Mouse (Mus musculus): ENCODE results near the gene Csf2. TPM values are rescaled to one million over a fixed set of nuclear protein-coding genes. Genes with fewer than 3 reads are reported as not detected.

Gene Csf2
- total RNA-seq, 2 experiments from 2014 or later = not detected

DNA sequence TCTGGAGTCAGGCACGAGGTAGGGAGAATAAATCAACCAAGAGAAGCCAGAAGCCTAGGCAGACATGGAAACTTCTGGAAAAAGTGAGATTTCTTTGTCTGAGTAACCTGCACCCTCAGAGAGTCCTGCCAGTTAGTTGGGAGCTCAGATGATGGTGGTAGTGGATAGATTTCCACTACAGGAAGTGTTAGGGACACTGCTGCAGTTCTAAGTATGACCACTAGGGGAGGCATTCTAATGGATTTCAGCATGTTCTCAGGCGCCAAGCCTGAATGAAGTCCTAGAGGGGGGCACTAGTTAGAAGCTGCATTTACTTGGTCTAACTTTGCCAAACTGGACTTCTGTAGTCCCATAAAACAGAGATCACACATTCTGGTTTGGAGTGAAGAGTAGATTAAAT, 15.1 kb upstream of the Csf2 start:
- peak; percentile 95 for TF ChIP-seq CTCF (IDR thresholded peaks at IDR 0.05)
- intact Hi-C loops (cut with DNase I) = no loop called here
- DNase-seq (ENCODE audit: extremely low spot score in 1 of 2, low spot score in 2 of 2) = peak; percentile 29 to 38
- H3K4me3 ChIP-seq = no peak overlapping the region
- no peak overlapping the region for H3K27ac ChIP-seq

DNA sequence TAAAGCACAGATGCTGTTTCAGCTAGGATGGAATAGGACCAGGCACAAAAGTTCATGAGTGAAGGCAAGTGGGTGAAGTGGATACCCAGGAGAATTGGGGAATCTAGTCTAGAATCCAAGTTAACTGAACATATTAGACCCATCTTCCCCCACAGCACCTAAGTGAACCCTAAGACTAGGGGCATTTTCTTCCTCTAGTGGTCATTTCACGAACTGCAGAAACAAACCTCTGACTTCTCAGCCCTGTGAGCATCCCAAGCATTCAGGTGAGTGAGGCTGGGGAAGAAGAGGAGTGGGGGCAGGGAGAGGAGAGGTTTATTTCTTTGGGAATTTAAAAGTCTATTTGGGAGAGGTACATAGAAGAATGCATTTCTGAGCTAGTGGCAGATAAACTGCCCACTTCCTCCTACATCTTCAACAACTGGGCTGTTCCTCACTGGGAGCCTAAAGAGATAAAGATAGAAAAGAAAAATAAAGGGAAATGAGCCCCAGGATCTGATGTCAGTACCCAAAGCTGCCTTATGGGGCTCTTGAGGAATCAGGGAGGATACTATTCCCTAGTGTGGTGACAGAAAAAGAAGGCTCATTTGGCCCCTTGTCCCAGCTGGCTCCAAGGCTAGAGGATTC, 14.1 kb upstream of the Csf2 start:
- H3K27ac ChIP-seq = no peak overlapping the region
- TF ChIP-seq CTCF (IDR thresholded peaks at IDR 0.05) = peak; percentile 42
- no peak for DNase-seq (ENCODE audit: extremely low spot score in 1 of 2, low spot score in 2 of 2)
- H3K4me3 ChIP-seq = no peak overlapping the region
- intact Hi-C loops (cut with DNase I) = no loop called here

DNA sequence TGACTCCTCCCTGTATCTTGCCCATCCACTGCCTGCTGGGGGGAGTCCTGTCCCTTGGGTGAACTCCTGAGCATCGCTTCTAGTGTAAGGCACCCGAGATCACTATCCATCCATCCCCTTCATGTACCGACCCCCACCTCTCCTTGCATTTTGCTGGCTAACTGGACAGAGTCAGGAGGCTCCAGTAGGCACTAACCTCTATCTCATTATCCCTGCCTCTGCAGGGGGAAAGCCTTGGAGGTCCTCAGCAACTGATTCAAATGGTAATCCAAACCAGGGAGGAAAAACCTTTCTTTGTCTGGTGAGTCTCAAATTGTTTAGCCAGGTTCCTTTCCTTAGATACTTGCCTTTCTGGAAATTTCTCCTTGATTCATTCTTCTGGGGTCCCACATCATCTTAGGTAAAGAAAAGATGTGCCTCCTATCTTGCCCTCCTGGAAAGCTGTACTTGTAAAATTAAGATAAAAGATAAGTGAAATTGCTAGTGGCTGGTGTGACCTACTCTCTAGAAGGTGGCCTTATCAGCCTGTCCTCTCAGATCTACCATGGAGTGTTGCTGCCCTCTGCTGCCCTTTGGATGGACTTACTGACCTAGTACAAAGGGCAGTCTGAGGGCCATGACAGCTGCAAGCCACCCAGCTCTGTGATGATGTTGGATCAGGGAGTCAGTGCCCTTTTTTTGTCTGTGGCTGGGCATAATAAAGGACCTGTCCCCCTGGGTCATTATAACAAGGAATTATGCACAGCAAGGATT, 7.3 kb upstream of the Csf2 start:
- DNase-seq (ENCODE audit: extremely low spot score in 1 of 2, low spot score in 2 of 2) = peak; percentile 43 to 49
- no peak overlapping the region for H3K4me3 ChIP-seq
- intact Hi-C loops (cut with DNase I) = loop anchor here (1.0 to 10.0 kb wide), 3 partner anchors 112 to 322 kb away; no protein-coding TSS in a partner anchor
- TF ChIP-seq CTCF (IDR thresholded peaks at IDR 0.05) = peak; percentile 65
- H3K27ac ChIP-seq = no peak overlapping the region

DNA sequence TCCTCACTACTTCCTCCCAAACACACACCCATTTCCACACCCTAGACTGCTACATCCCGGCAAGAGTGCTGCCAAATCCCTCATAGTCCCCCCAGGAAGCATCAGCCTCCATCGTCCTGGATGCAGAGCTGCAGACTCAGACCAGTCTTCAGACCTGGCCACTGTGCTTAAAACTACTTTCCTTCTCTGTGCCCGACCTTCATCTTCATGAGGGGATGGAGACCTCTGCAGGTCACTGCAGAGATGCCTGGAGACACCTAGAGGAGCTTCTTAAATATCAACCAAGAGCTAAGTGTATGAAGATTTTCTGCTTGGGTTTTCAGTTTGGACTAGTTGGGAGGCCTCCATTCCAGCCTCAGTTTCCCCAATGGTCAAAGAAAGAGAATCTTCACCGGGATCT, 4.6 kb upstream of the Csf2 start:
- intact Hi-C loops (cut with DNase I) = loop anchor here (10.0 kb wide), 1 partner anchor 319 kb away; no protein-coding TSS in a partner anchor
- DNase-seq (ENCODE audit: extremely low spot score in 1 of 2, low spot score in 2 of 2) = no peak

DNA sequence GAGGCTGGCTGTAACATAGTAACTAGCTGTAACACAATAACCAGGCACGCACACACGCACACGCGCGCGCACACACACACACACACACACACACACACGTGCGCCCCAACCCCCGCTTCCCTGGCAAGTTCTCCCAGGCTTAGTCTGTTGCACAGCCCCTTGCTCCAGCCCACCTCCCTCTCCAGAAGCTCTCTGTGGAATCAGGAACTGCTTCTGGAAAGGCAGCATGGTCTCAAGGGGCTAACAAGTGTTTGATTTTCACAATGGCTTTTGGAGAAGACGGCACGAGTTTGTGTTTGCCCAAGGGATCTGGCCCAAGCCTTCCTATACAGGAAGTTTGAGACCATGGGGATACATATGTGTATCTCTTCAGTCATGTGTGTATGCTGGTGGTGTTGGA, 1.1 kb upstream of the Csf2 start:
- DNase-seq (ENCODE audit: extremely low spot score in 1 of 2, low spot score in 2 of 2) = no peak
- TF ChIP-seq CTCF (IDR thresholded peaks at IDR 0.05) = no peak
- Histone ChIP-seq H3K4me3 (no peak overlapping the region), H3K27ac (no peak overlapping the region)
- intact Hi-C loops (cut with DNase I) = loop anchor here (10.0 kb wide), 1 partner anchor 316 kb away; no protein-coding TSS in a partner anchor

More for the DNA sequence above, 4.6 kb upstream of the Csf2 start:
- no peak overlapping the region for H3K27ac ChIP-seq
- H3K4me3 ChIP-seq = no peak overlapping the region
- peak; percentile 39 for TF ChIP-seq CTCF (IDR thresholded peaks at IDR 0.05)

DNA sequence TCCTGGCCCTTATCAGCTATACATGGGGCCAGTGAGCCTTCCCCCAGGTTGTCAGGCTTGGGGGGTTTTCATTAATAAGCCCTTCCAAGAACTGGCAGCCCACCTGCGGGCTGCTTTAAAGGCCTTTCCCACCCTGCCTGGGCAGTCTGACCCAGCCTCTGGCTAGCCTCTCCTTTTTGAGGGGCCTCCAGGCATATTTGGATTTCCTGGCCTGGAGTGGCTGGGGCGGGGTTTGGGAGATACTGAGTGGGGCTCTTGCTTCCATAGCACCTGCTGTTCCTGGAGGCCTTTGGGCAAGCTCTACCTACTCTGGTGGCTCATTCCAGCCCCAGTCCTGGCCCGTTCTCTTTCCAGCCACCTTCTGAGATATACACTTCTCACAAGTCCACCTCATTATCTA, 281 bp upstream of the Csf2 start:
- intact Hi-C loops (cut with DNase I) = loop anchor here (10.0 kb wide), 1 partner anchor 315 kb away; no protein-coding TSS in a partner anchor
- Histone ChIP-seq H3K27ac (no peak overlapping the region), H3K4me3 (no peak overlapping the region)
- DNase-seq (ENCODE audit: extremely low spot score in 1 of 2, low spot score in 2 of 2) = no peak
- TF ChIP-seq CTCF (IDR thresholded peaks at IDR 0.05) = no peak

DNA sequence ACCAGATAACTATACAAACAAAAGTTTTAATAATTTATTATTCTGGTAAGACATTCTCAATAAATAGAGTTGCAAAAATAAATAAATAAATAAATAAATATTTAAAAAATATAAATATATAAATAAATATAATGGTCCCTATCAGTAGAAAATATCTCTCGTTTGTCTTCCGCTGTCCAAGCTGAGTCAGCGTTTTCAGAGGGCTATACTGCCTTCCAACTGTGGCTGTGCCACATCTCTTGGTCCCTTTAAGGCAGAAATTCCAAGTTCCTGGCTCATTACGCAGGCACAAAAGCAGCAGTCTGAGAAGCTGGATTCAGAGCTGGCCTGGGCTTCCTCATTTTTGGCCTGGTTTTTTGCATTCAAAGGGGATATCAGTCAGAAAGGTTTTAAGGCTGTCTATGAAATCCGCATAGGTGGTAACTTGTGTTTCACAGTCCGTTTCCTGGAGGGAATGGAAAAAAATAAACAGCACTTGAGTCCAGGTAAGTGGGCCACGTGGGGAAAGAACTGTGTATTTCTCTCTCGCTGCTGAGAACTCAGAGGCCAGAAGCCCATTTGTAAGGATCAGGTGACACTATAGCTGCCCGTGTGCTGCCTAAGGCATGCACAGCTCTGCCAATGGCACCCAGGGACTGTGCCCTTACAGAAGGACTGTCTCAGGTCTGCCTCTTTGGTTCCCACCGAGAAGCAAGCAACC, 2.1 kb downstream of the Csf2 start:
- intact Hi-C loops (cut with DNase I) = no loop called here

DNA sequence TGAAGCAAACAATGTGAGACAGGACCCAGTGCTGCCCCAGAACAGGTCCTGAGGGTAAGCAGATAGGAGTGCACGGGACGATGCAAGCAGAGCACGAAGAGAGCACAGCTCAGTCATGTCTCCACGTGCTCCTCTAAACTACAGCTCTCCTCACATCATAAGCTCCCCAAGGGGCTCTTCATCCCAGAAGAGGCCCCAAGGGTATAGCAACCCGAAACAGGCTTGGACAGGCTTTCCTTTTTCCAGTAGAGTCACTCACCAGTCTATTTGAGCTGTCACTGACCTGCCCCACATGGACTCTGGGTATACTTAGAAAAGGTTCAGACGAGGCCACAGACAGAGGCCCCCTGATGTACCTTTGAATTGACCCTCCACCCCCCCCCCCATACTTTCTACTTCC, 5.0 kb downstream of the Csf2 start:
- DNase-seq (ENCODE audit: extremely low spot score in 1 of 2, low spot score in 2 of 2) = no peak
- TF ChIP-seq CTCF (IDR thresholded peaks at IDR 0.05) = no peak
- H3K27ac ChIP-seq = no peak overlapping the region
- intact Hi-C loops (cut with DNase I) = no loop called here
- no peak overlapping the region for H3K4me3 ChIP-seq

More for the DNA sequence above, 2.1 kb downstream of the Csf2 start:
- H3K27ac ChIP-seq = no peak overlapping the region
- no peak for DNase-seq (ENCODE audit: extremely low spot score in 1 of 2, low spot score in 2 of 2)
- H3K4me3 ChIP-seq = no peak overlapping the region
- no peak for TF ChIP-seq CTCF (IDR thresholded peaks at IDR 0.05)

DNA sequence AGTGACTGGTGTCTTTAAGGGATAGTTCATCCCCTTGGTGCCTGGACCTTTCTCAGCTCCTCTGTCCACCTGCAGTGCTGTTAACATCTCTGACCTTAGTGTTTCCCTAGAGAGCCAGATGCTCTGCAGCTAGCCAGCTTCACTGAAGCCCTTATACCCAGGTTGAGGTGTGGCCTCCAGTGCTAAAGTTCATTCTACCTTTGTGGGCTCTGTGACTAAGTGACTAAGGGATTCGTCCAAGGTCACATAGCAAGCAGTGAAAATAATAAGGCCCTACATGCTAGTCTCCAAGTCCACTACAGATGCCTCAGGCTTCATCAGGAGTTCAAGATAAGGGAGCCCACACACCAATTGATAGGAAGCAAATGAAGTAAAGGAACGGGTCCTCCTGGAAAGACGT, 7.0 kb downstream of the Csf2 start:
- no peak for TF ChIP-seq CTCF (IDR thresholded peaks at IDR 0.05)

DNA sequence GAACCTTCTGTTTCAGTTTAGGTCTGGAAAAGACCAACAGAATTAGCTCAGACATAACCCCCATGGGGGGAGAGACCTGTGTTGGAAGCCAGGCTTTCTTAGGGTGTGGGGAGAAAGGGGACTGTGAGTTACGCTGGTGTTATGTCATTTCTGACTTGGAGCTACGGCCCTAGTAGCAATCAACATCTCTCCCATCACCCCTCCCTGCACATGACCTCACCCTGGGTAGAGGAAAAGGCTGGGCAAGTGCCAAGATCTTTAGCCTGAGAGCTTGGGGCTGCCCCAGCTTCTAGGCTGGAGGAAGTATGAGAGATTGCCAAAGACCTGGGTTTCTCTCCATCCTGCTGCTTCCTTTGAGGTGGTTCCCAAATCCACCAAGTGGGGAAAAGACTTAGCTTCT, 12.5 kb downstream of the Csf2 start:
- Histone ChIP-seq H3K27ac (no peak overlapping the region), H3K4me3 (no peak overlapping the region)
- DNase-seq (ENCODE audit: extremely low spot score in 1 of 2, low spot score in 2 of 2) = no peak
- intact Hi-C loops (cut with DNase I) = no loop called here
- TF ChIP-seq CTCF (IDR thresholded peaks at IDR 0.05) = no peak

More for the DNA sequence above, 7.0 kb downstream of the Csf2 start:
- Histone ChIP-seq H3K27ac (no peak overlapping the region), H3K4me3 (no peak overlapping the region)
- DNase-seq (ENCODE audit: extremely low spot score in 1 of 2, low spot score in 2 of 2) = no peak
- intact Hi-C loops (cut with DNase I) = no loop called here

DNA sequence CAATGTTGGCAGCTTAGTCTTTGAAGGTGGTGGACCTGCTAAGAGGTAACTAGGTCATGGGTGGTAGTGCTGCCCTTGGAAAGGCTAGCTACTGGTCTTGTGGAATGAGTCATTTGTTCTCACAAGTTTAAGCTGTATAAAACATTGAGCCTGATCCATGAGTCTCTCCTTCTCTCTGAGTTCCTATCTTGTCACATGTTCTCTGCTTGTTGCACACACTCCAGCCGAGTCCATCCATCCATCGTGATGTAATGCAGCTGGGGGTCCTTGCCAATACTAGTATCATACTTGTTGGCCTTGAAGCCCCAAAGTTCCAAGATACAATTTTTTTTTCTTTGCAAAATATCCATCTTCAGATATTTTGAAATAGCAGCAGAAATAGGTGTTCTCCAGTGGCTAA, 22.0 kb downstream of the Csf2 start:
- no peak for DNase-seq (ENCODE audit: extremely low spot score in 1 of 2, low spot score in 2 of 2)
- no peak overlapping the region for H3K27ac ChIP-seq
- TF ChIP-seq CTCF (IDR thresholded peaks at IDR 0.05) = no peak
- intact Hi-C loops (cut with DNase I) = no loop called here
- no peak overlapping the region for H3K4me3 ChIP-seq

DNA sequence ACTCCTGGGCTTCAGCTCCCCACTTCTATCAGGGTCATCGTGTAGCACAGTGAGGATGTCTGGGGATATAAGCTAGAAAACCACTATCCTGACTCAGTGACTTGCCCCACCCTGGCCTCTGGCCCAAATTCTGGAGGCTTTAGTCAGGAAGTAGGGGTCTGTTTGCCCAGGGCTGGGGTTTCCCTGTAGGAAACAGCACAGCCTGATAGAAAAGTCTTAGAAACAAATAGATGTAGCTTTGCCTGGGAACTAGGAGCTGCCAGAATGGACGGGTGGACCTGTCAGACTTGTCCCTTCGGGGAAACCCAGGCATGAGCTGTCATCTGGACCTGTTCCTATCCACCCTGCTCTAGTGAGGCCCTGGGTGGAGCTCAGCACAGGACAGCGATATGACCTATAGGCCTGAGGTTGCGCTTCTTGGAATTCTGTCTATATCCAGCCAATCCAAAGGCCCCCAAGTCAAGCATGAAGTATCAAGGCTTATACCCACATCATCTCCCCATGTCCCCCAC, 24.9 kb downstream of the Csf2 start:
- intact Hi-C loops (cut with DNase I) = no loop called here
- TF ChIP-seq CTCF (IDR thresholded peaks at IDR 0.05) = no peak

More for the DNA sequence above, 24.9 kb downstream of the Csf2 start:
- Histone ChIP-seq H3K27ac (no peak overlapping the region), H3K4me3 (no peak overlapping the region)
- DNase-seq (ENCODE audit: extremely low spot score in 1 of 2, low spot score in 2 of 2) = no peak

Data from left cerebral cortex, adult 2 months (tissue).